Mouse (Mus musculus): Measurements from ENCODE around the gene Shc3. TPM values are rescaled to one million over a fixed set of nuclear protein-coding genes. Genes with fewer than 3 reads are reported as not detected.

The Shc3 gene
- total RNA-seq, 4 experiments from 2014 or later, result 0.80 to 1.7 (median 1.6) TPM

Other genes starting within 250 kb of the Shc3 start
- 10 to 100 TPM; 11.2 to 20.9 (median 14.8) TPM for gene S1pr3, start 160.8 kb downstream of the Shc3 start, total RNA-seq (2022)
- gene Cks2, start 75.8 kb upstream of the Shc3 start, total RNA-seq (2022), result 1 to 10 TPM; 3.4 to 7.4 (median 5.3) TPM
- 10 to 100 TPM; 19.6 to 33.9 (median 25.6) TPM for gene Secisbp2, start 82.3 kb upstream of the Shc3 start, total RNA-seq (2022)
- 10 to 100 TPM in 3 of 4 experiments, 1 to 10 TPM in 1; 8.9 to 23.2 (median 16.2) TPM for gene Sema4d, start 224.3 kb upstream of the Shc3 start, total RNA-seq (2022)

All from adrenal gland, adult 8-10 months (tissue).